Mouse (Mus musculus): ENCODE data around the gene 2010109A12Rik.

2010109A12Rik gene

GRCm38 (mm10) chr5:93206109-93207005 is at the start of gene 2010109A12Rik, which contains the start of gene Ccni:
TSS of gene 2010109A12Rik (plus strand) at chr5:93206518.
TSS of gene Ccni (minus strand) at chr5:93206495.
- DNase-seq (ENCODE audit: low spot score) = peak; percentile 95

- peak; percentile 36 for DNase-seq (ENCODE audit: low spot score)
Observed at GRCm38 (mm10) chr5:93163541-93163940, 42.8 kb upstream of the 2010109A12Rik start.

- no peak for DNase-seq (ENCODE audit: low spot score)
Observed at GRCm38 (mm10) chr5:93167919-93168516, 38.3 kb upstream of the 2010109A12Rik start.

GRCm38 (mm10) chr5:93168654-93169053 is 37.7 kb upstream of the 2010109A12Rik start:
- DNase-seq (ENCODE audit: low spot score) = no peak

GRCm38 (mm10) chr5:93171420-93171819 is 34.9 kb upstream of the 2010109A12Rik start:
- DNase-seq (ENCODE audit: low spot score) = no peak

GRCm38 (mm10) chr5:93172536-93172935 is 33.8 kb upstream of the 2010109A12Rik start:
- DNase-seq (ENCODE audit: low spot score) = no peak

- no peak for DNase-seq (ENCODE audit: low spot score)
Observed at GRCm38 (mm10) chr5:93174675-93175074, 31.6 kb upstream of the 2010109A12Rik start.

GRCm38 (mm10) chr5:93178616-93179015 is 27.7 kb upstream of the 2010109A12Rik start:
- DNase-seq (ENCODE audit: low spot score) = no peak

GRCm38 (mm10) chr5:93180252-93180651 is 26.1 kb upstream of the 2010109A12Rik start:
- DNase-seq (ENCODE audit: low spot score) = no peak

GRCm38 (mm10) chr5:93183311-93183710 is 23.0 kb upstream of the 2010109A12Rik start:
- no peak for DNase-seq (ENCODE audit: low spot score)

GRCm38 (mm10) chr5:93184548-93184947 is 21.8 kb upstream of the 2010109A12Rik start:
- DNase-seq (ENCODE audit: low spot score) = no peak

GRCm38 (mm10) chr5:93189607-93190006 is 16.7 kb upstream of the 2010109A12Rik start:
- no peak for DNase-seq (ENCODE audit: low spot score)

- DNase-seq (ENCODE audit: low spot score) = no peak
Observed at GRCm38 (mm10) chr5:93190428-93190827, 15.9 kb upstream of the 2010109A12Rik start.

GRCm38 (mm10) chr5:93198232-93198631 is 8.1 kb upstream of the 2010109A12Rik start:
- no peak for DNase-seq (ENCODE audit: low spot score)

GRCm38 (mm10) chr5:93201181-93201580 is 5.1 kb upstream of the 2010109A12Rik start:
- no peak for DNase-seq (ENCODE audit: low spot score)

GRCm38 (mm10) chr5:93205371-93206108 is 778 bp upstream of the 2010109A12Rik start:
- peak; percentile 45 for DNase-seq (ENCODE audit: low spot score)

GRCm38 (mm10) chr5:93207006-93207348 is 659 bp downstream of the 2010109A12Rik start:
- peak; percentile 61 for DNase-seq (ENCODE audit: low spot score)

- no peak for DNase-seq (ENCODE audit: low spot score)
Observed at GRCm38 (mm10) chr5:93207555-93207954, 1.2 kb downstream of the 2010109A12Rik start.

GRCm38 (mm10) chr5:93218375-93218774 is 12.1 kb downstream of the 2010109A12Rik start:
- no peak for DNase-seq (ENCODE audit: low spot score)

GRCm38 (mm10) chr5:93221661-93222060 is 15.3 kb downstream of the 2010109A12Rik start:
- DNase-seq (ENCODE audit: low spot score) = peak; percentile 53

GRCm38 (mm10) chr5:93224549-93224948 is 18.2 kb downstream of the 2010109A12Rik start:
- no peak for DNase-seq (ENCODE audit: low spot score)

GRCm38 (mm10) chr5:93227157-93227556 is 20.8 kb downstream of the 2010109A12Rik start:
- no peak for DNase-seq (ENCODE audit: low spot score)

- no peak for DNase-seq (ENCODE audit: low spot score)
Observed at GRCm38 (mm10) chr5:93229527-93229926, 23.2 kb downstream of the 2010109A12Rik start.
